Mouse (Mus musculus): ENCODE measurements around the gene Tjp1.

Tjp1 gene

GRCm38 (mm10) chr7:65281960-65282359, 245.6 kb downstream of the Tjp1 start:
- Histone ChIP-seq H3K4me3 (replicated peaks; ENCODE audit: low read length) (no peak overlapping the region), H3K36me3 (ENCODE audit: insufficient read depth, low read length) (no peaks in the 10 kb centered on the region), H3K27me3 (ENCODE audit: insufficient read depth, low read length) (no peaks in the 10 kb centered on the region), H3K9me3 (ENCODE audit: low read length) (peaks cover 19% of the 10 kb centered on the region), H3K4me1 (replicated peaks; ENCODE audit: low read depth, low read length) (no peaks in the 10 kb centered on the region)
- TF ChIP-seq NANOG (IDR thresholded peaks at IDR 0.05; ENCODE audit: borderline replicate concordance, low read length) (no peak), POU5F1 (IDR thresholded peaks at IDR 0.05; ENCODE audit: borderline replicate concordance, low read length) (no peak), CTCF (conservative IDR thresholded peaks at IDR 0.05; ENCODE audit: low read length) (no peak)

- Histone ChIP-seq H3K27me3 (ENCODE audit: insufficient read depth, low read length) (no peaks in the 10 kb centered on the region), H3K4me3 (replicated peaks; ENCODE audit: low read length) (no peak overlapping the region), H3K9me3 (ENCODE audit: low read length) (peaks cover 19% of the 10 kb centered on the region), H3K36me3 (ENCODE audit: insufficient read depth, low read length) (no peaks in the 10 kb centered on the region), H3K4me1 (replicated peaks; ENCODE audit: low read depth, low read length) (no peaks in the 10 kb centered on the region)
- TF ChIP-seq NANOG (IDR thresholded peaks at IDR 0.05; ENCODE audit: borderline replicate concordance, low read length), result no peak
- no peak for TF ChIP-seq CTCF (conservative IDR thresholded peaks at IDR 0.05; ENCODE audit: low read length)
- no peak for TF ChIP-seq POU5F1 (IDR thresholded peaks at IDR 0.05; ENCODE audit: borderline replicate concordance, low read length)
These were observed 246.4 kb downstream of the Tjp1 start for GRCm38 (mm10) chr7:65280944-65281912.

GRCm38 (mm10) chr7:65279277-65279676, 248.3 kb downstream of the Tjp1 start:
- Histone ChIP-seq H3K27me3 (ENCODE audit: insufficient read depth, low read length) (no peaks in the 10 kb centered on the region), H3K4me1 (replicated peaks; ENCODE audit: low read depth, low read length) (no peaks in the 10 kb centered on the region), H3K4me3 (replicated peaks; ENCODE audit: low read length) (no peak overlapping the region), H3K9me3 (ENCODE audit: low read length) (peaks cover 16% of the 10 kb centered on the region), H3K36me3 (ENCODE audit: insufficient read depth, low read length) (no peaks in the 10 kb centered on the region)
- TF ChIP-seq NANOG (IDR thresholded peaks at IDR 0.05; ENCODE audit: borderline replicate concordance, low read length) (no peak), POU5F1 (IDR thresholded peaks at IDR 0.05; ENCODE audit: borderline replicate concordance, low read length) (no peak), CTCF (conservative IDR thresholded peaks at IDR 0.05; ENCODE audit: low read length) (no peak)

- TF ChIP-seq NANOG (IDR thresholded peaks at IDR 0.05; ENCODE audit: borderline replicate concordance, low read length) (no peak), CTCF (conservative IDR thresholded peaks at IDR 0.05; ENCODE audit: low read length) (no peak), POU5F1 (IDR thresholded peaks at IDR 0.05; ENCODE audit: borderline replicate concordance, low read length) (no peak)
- peaks cover 14% of the 10 kb centered on the region for H3K9me3 ChIP-seq (ENCODE audit: low read length)
These were observed 251.8 kb downstream of the Tjp1 start for GRCm38 (mm10) chr7:65275761-65276160.

GRCm38 (mm10) chr7:65274216-65274615, 253.4 kb downstream of the Tjp1 start:
- Histone ChIP-seq H3K9me3 (ENCODE audit: low read length) (peaks cover 7% of the 10 kb centered on the region), H3K36me3 (ENCODE audit: insufficient read depth, low read length) (no peaks in the 10 kb centered on the region), H3K4me1 (replicated peaks; ENCODE audit: low read depth, low read length) (no peaks in the 10 kb centered on the region), H3K27me3 (ENCODE audit: insufficient read depth, low read length) (no peaks in the 10 kb centered on the region), H3K4me3 (replicated peaks; ENCODE audit: low read length) (no peak overlapping the region)
- TF ChIP-seq NANOG (IDR thresholded peaks at IDR 0.05; ENCODE audit: borderline replicate concordance, low read length), result no peak
- TF ChIP-seq CTCF (conservative IDR thresholded peaks at IDR 0.05; ENCODE audit: low read length), result no peak
- no peak for TF ChIP-seq POU5F1 (IDR thresholded peaks at IDR 0.05; ENCODE audit: borderline replicate concordance, low read length)

More at GRCm38 (mm10) chr7:65275761-65276160, 251.8 kb downstream of the Tjp1 start:
- H3K27me3 ChIP-seq (ENCODE audit: insufficient read depth, low read length), result no peaks in the 10 kb centered on the region
- H3K36me3 ChIP-seq (ENCODE audit: insufficient read depth, low read length), result no peaks in the 10 kb centered on the region
- H3K4me3 ChIP-seq (replicated peaks; ENCODE audit: low read length), result no peak overlapping the region
- H3K4me1 ChIP-seq (replicated peaks; ENCODE audit: low read depth, low read length), result no peaks in the 10 kb centered on the region

- Histone ChIP-seq H3K4me1 (replicated peaks; ENCODE audit: low read depth, low read length) (no peaks in the 10 kb centered on the region), H3K36me3 (ENCODE audit: insufficient read depth, low read length) (no peaks in the 10 kb centered on the region), H3K9me3 (ENCODE audit: low read length) (no peaks in the 10 kb centered on the region), H3K27me3 (ENCODE audit: insufficient read depth, low read length) (no peaks in the 10 kb centered on the region), H3K4me3 (replicated peaks; ENCODE audit: low read length) (no peak overlapping the region)
- no peak for TF ChIP-seq POU5F1 (IDR thresholded peaks at IDR 0.05; ENCODE audit: borderline replicate concordance, low read length)
- no peak for TF ChIP-seq NANOG (IDR thresholded peaks at IDR 0.05; ENCODE audit: borderline replicate concordance, low read length)
- no peak for TF ChIP-seq CTCF (conservative IDR thresholded peaks at IDR 0.05; ENCODE audit: low read length)
These were observed 277.9 kb downstream of the Tjp1 start for GRCm38 (mm10) chr7:65249656-65250055.
